Mouse (Mus musculus) G1E (cell line): ENCODE data around the gene Prr22.

Experiments
- CTCF ChIP-seq: IDR thresholded peaks from 2 replicates; pipeline ENCODE4 v1.5.1; 2012; ENCODE audit warnings: low read depth, low read length, inconsistent platforms, mixed read lengths
- GATA1 ChIP-seq: IDR thresholded peaks from 2 replicates; pipeline ENCODE4 v1.6.1; 2012; ENCODE audit warnings: borderline replicate concordance, low read length, inconsistent platforms, mixed read lengths
- POLR2AphosphoS5 ChIP-seq: IDR thresholded peaks from 2 replicates; pipeline ENCODE4 v1.6.1; 2012; ENCODE audit warnings: low read depth, low read length, inconsistent platforms; ENCODE audit not compliant: insufficient replicate concordance
- TAL1 ChIP-seq: conservative IDR thresholded peaks from 2 replicates; pipeline ENCODE4 v1.6.1; 2012; ENCODE audit warnings: low read depth, low read length, inconsistent platforms, mixed read lengths

DNA sequence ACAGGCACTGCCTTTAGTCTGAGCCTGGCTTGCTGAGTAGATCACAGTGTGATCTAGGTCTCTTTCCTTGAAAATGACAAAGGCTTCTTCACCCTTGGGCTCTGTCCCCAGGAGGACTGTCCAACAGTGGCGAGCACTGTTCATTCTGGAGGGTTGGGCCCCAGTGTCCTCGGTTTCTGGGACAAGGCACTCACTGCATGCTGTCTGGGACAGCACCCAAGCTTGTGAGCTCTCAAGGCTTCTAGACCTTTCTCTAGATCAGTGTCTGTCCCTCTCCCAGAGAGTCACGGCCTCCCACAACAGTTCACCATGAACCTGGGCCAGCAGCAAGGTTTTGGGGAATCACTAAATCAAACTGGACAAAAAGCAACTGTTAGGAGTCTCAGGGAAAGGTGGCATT, 22.5 kb downstream of the Prr22 start:
- TF ChIP-seq TAL1 (no peak), CTCF (no peak), POLR2AphosphoS5 (no peak), GATA1 (no peak)
